Mouse (Mus musculus) MEL (cell line): ENCODE measurements around the gene Siah2. TPM values are rescaled to one million over a fixed set of nuclear protein-coding genes. Genes with fewer than 3 reads are reported as not detected.

ENCODE experiments used
- DNase-seq: peaks from one replicate; pipeline ENCODE4 v3.0.0; 2011; ENCODE audit warnings: low read depth, low spot score
- H3K27ac ChIP-seq: 2 replicates; pipeline ENCODE4 v1.5.1; 2012; ENCODE audit warnings: low read depth, mild to moderate bottlenecking, control low read depth, low read length, moderate library complexity; ENCODE audit not compliant: control insufficient read depth
- H3K27me3 ChIP-seq, 2 experiments: fragments of 150-350 bp in 1 of 2; sonication (generic) in 1 of 2; 2 replicates each; pipeline ENCODE4 v1.6.1; 2012; ENCODE audit warnings: low read length in 2 of 2, mild to moderate bottlenecking in 2 of 2, improper control_type of control experiment in 1 of 2, moderate library complexity in 1 of 2; ENCODE audit not compliant: insufficient read depth in 2 of 2, control insufficient read depth in 1 of 2
- H3K36me3 ChIP-seq, 2 experiments: 2 replicates each; pipeline ENCODE4 v1.6.1; 2012 to 2014; ENCODE audit warnings: low read length in 2 of 2, improper control_type of control experiment in 1 of 2, inconsistent platforms in 1 of 2, mild to moderate bottlenecking in 1 of 2; ENCODE audit not compliant: insufficient read depth in 2 of 2, control insufficient read depth in 1 of 2
- H3K4me1 ChIP-seq, 2 experiments: fragments of 150-350 bp in 1 of 2; sonication (generic) in 1 of 2; 2 replicates each; pipeline ENCODE4 v1.6.1; 2012; ENCODE audit warnings: low read length in 2 of 2, improper control_type of control experiment in 1 of 2, mild to moderate bottlenecking in 1 of 2; ENCODE audit not compliant: insufficient read depth in 2 of 2, control insufficient read depth in 1 of 2
- H3K4me3 ChIP-seq, 2 experiments: fragments of 150-350 bp in 1 of 2; sonication (generic) in 1 of 2; 2 replicates each; pipeline ENCODE4 v1.5.1; 2012; ENCODE audit warnings: low read depth in 2 of 2, low read length in 2 of 2, mild to moderate bottlenecking in 2 of 2, moderate library complexity in 2 of 2, control low read depth in 1 of 2, improper control_type of control experiment in 1 of 2; ENCODE audit not compliant: control insufficient read depth in 1 of 2, insufficient read depth in 1 of 2
- H3K79me2 ChIP-seq: 2 replicates; pipeline ENCODE4 v1.6.1; 2012; ENCODE audit warnings: mild to moderate bottlenecking, low read length, moderate library complexity; ENCODE audit not compliant: control insufficient read depth, poor library complexity, insufficient read depth
- H3K9ac ChIP-seq: 2 replicates; pipeline ENCODE4 v1.6.1; 2012; ENCODE audit warnings: low read depth, mild to moderate bottlenecking, control low read depth, low read length, moderate library complexity; ENCODE audit not compliant: control insufficient read depth, poor library complexity, severe bottlenecking
- H3K9me3 ChIP-seq: fragments of 150-350 bp; sonication (generic); replicated peaks from 2 replicates; pipeline ENCODE4 v1.6.1; 2012; ENCODE audit warnings: mild to moderate bottlenecking, low read length, improper control_type of control experiment, moderate library complexity; ENCODE audit not compliant: insufficient read depth
- BHLHE40 ChIP-seq: IDR thresholded peaks from 2 replicates; pipeline ENCODE4 v1.6.1; 2012; ENCODE audit warnings: low read depth, mild to moderate bottlenecking, inconsistent platforms, low read length, improper control_type of control experiment, borderline replicate concordance
- CHD2 ChIP-seq: IDR thresholded peaks from 2 replicates; pipeline ENCODE4 v1.6.1; 2011; ENCODE audit warnings: low read length, improper control_type of control experiment
- CTCF ChIP-seq, 3 experiments: IDR thresholded peaks in 2 of 3; conservative IDR thresholded peaks in 1 of 3; 2 replicates each; pipeline ENCODE4 v1.5.1; 2011 to 2012; ENCODE audit warnings: low read length in 3 of 3, low read depth in 2 of 3, mild to moderate bottlenecking in 2 of 3, improper control_type of control experiment in 1 of 3, inconsistent platforms in 1 of 3, mixed read lengths in 1 of 3, moderate library complexity in 1 of 3; ENCODE audit not compliant: control insufficient read depth in 1 of 3, insufficient read depth in 1 of 3, poor library complexity in 1 of 3, severe bottlenecking in 1 of 3
- GABPA ChIP-seq: IDR thresholded peaks from 2 replicates; pipeline ENCODE4 v1.6.1; 2012; ENCODE audit warnings: low read depth, mild to moderate bottlenecking, inconsistent platforms, low read length, improper control_type of control experiment, moderate library complexity
- GATA1 ChIP-seq: IDR thresholded peaks from 2 replicates; pipeline ENCODE4 v1.6.1; 2011; ENCODE audit warnings: low read depth, low read length, improper control_type of control experiment
- HCFC1 ChIP-seq: IDR thresholded peaks from 2 replicates; pipeline ENCODE4 v1.6.1; 2012; ENCODE audit warnings: low read depth, mild to moderate bottlenecking, inconsistent platforms, low read length, improper control_type of control experiment, moderate library complexity
- KAT2A ChIP-seq: conservative IDR thresholded peaks from 2 replicates; pipeline ENCODE4 v1.6.1; 2012; ENCODE audit warnings: low read depth, low read length, improper control_type of control experiment, inconsistent platforms
- MAFK ChIP-seq: IDR thresholded peaks from 2 replicates; pipeline ENCODE4 v1.6.1; 2011; ENCODE audit warnings: low read depth, mild to moderate bottlenecking, low read length, improper control_type of control experiment, borderline replicate concordance
- MYB ChIP-seq: IDR thresholded peaks from 2 replicates; pipeline ENCODE4 v1.6.1; 2011; ENCODE audit warnings: mild to moderate bottlenecking, low read depth, low read length, improper control_type of control experiment
- POLR2A ChIP-seq, 2 experiments: IDR thresholded peaks; 2 replicates each; pipeline ENCODE4 v1.6.1; 2011 to 2012; ENCODE audit warnings: low read length in 2 of 2, mild to moderate bottlenecking in 2 of 2, control low read depth in 1 of 2, improper control_type of control experiment in 1 of 2, low read depth in 1 of 2, moderate library complexity in 1 of 2; ENCODE audit not compliant: control insufficient read depth in 1 of 2, insufficient read depth in 1 of 2, poor library complexity in 1 of 2
- POLR2AphosphoS5 ChIP-seq: IDR thresholded peaks from 2 replicates; pipeline ENCODE4 v1.6.1; 2012; ENCODE audit warnings: low read depth, borderline replicate concordance, mild to moderate bottlenecking, inconsistent platforms, low read length, moderate library complexity, mixed read lengths
- RAD21 ChIP-seq: IDR thresholded peaks from 2 replicates; pipeline ENCODE4 v1.6.1; 2011; ENCODE audit warnings: mild to moderate bottlenecking, low read depth, low read length, improper control_type of control experiment
- SMC3 ChIP-seq: IDR thresholded peaks from 2 replicates; pipeline ENCODE4 v1.6.1; 2011; ENCODE audit warnings: low read depth, low read length, improper control_type of control experiment
- TAL1 ChIP-seq: IDR thresholded peaks from 2 replicates; pipeline ENCODE4 v1.6.1; 2012; ENCODE audit warnings: mild to moderate bottlenecking, inconsistent platforms, low read length, moderate library complexity, mixed read lengths
- TBP ChIP-seq: IDR thresholded peaks from 2 replicates; pipeline ENCODE4 v1.8.0; 2011; ENCODE audit warnings: low read depth, low read length, improper control_type of control experiment
- UBTF ChIP-seq: IDR thresholded peaks from 2 replicates; pipeline ENCODE4 v1.6.1; 2012; ENCODE audit warnings: low read depth, mild to moderate bottlenecking, inconsistent platforms, low read length, improper control_type of control experiment, moderate library complexity, borderline replicate concordance; ENCODE audit not compliant: insufficient read depth
- USF1 ChIP-seq: IDR thresholded peaks from 2 replicates; pipeline ENCODE4 v1.6.1; 2014; ENCODE audit warnings: low read depth, mild to moderate bottlenecking, inconsistent platforms, low read length, improper control_type of control experiment, moderate library complexity
- ZC3H11A ChIP-seq: IDR thresholded peaks from 2 replicates; pipeline ENCODE4 v1.6.1; 2012; ENCODE audit warnings: low read depth, mild to moderate bottlenecking, inconsistent platforms, low read length, improper control_type of control experiment
- ZKSCAN1 ChIP-seq: IDR thresholded peaks from 2 replicates; pipeline ENCODE4 v1.6.1; 2012; ENCODE audit warnings: low read depth, mild to moderate bottlenecking, inconsistent platforms, low read length, improper control_type of control experiment, moderate library complexity
- ZMIZ1 ChIP-seq: IDR thresholded peaks from 2 replicates; pipeline ENCODE4 v1.6.1; 2012; ENCODE audit warnings: low read depth, mild to moderate bottlenecking, inconsistent platforms, low read length, improper control_type of control experiment, moderate library complexity
- ZNF384 ChIP-seq: IDR thresholded peaks from 2 replicates; pipeline ENCODE4 v1.6.1; 2012; ENCODE audit warnings: low read depth, mild to moderate bottlenecking, inconsistent platforms, low read length, improper control_type of control experiment
- polyA plus RNA-seq, 2 experiments: library from polyadenylated mRNA; stranded (reverse) in 1 of 2; unstranded in 1 of 2; fragments of >175 nt in 1 of 2; fragments of >200 nt in 1 of 2; gene quantifications; 2 replicates each; pipeline versions ENCODE4 v1.2.1 to v1.2.4; 2012; ENCODE audit warnings: low replicate concordance in 2 of 2, low read depth in 1 of 2; ENCODE audit not compliant: insufficient read length in 2 of 2, insufficient read depth in 1 of 2, missing spikeins in 1 of 2
- total RNA-seq: library from RNA; depleted of rRNA; stranded (reverse); fragments of 300-350 nt; gene quantifications from 2 replicates; pipeline ENCODE4 v1.2.3, GENCODE M21; 2012

The Siah2 gene
- total and polyA plus RNA-seq, 3 experiments = 17.6 to 58.1 (median 22.5) TPM

DNA sequence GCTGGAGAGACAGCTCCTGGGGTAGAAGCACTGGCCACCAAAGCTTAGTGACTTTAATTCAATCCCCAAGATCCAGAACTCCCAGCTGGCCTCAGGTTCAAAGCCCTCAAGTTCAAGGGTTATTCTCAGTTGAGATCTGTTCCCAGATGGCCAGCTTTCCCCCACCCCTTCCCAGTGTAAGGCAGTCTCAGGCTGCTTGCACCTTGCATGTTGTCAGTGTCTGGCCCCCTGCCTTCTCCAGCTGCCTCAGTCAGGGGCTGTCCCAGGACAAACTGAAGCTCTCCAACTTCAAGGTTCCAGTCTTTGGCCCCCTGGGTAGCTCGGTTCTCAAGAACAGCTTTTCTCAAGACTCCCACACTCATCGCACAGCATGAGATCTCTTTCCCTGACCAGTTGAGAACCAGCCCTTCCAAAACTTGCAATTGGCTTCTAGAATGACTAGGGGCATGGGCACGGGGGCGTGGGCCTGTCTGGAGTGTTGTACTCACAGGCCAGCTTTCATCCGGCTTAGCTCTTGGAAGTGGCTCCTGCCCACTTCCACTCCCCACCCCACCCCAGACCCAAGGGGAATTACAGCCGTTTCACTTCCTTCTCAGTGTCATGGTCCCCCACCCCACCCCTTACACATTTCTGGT is 20.5 kb downstream of the Siah2 start:
- H3K9me3 ChIP-seq = no peaks in the 10 kb centered on the region
- no peak overlapping the region for H3K9ac ChIP-seq
- no peaks in the 10 kb centered on the region for H3K27me3 ChIP-seq
- no peaks in the 10 kb centered on the region for H3K79me2 ChIP-seq
- H3K4me1 ChIP-seq = no peaks in the 10 kb centered on the region
- no peak for TF ChIP-seq CHD2
- no peak for TF ChIP-seq TBP
- no peak for TF ChIP-seq POLR2A (IDR thresholded peaks at IDR 0.05; ENCODE audit: control insufficient read depth in 1 of 2, insufficient read depth in 1 of 2, low read depth in 1 of 2, low read length in 2 of 2, poor library complexity in 1 of 2)
- TF ChIP-seq SMC3 = no peak
- no peak for TF ChIP-seq MYB
- TF ChIP-seq ZKSCAN1 = no peak
- no peak for TF ChIP-seq KAT2A
- no peak for TF ChIP-seq RAD21
- TF ChIP-seq CTCF (IDR thresholded peaks at IDR 0.05 in 2 of 3, conservative IDR thresholded peaks at IDR 0.05 in 1 of 3; ENCODE audit: control insufficient read depth in 1 of 3, insufficient read depth in 1 of 3, low read depth in 2 of 3, low read length in 3 of 3, poor library complexity in 1 of 3, severe bottlenecking in 1 of 3) = no peak
- no peak for TF ChIP-seq ZC3H11A
- TF ChIP-seq GABPA = no peak
- no peak for TF ChIP-seq MAFK
- TF ChIP-seq ZMIZ1 = no peak
- TF ChIP-seq UBTF = no peak
- no peak for TF ChIP-seq HCFC1
- no peak for TF ChIP-seq TAL1
- no peak for TF ChIP-seq USF1
- TF ChIP-seq ZNF384 = no peak
- no peak for TF ChIP-seq POLR2AphosphoS5
- no peak for TF ChIP-seq GATA1
- TF ChIP-seq, all 39 proteins: peak for 0
- no peak for DNase-seq
- 0 out of 4 replicates have a peak, but pooled peaks cover 0 to 1% of the 10 kb centered on the region in 2 experiments for H3K36me3 ChIP-seq
- H3K4me3 ChIP-seq = no peak overlapping the region
- H3K27ac ChIP-seq = no peak overlapping the region

DNA sequence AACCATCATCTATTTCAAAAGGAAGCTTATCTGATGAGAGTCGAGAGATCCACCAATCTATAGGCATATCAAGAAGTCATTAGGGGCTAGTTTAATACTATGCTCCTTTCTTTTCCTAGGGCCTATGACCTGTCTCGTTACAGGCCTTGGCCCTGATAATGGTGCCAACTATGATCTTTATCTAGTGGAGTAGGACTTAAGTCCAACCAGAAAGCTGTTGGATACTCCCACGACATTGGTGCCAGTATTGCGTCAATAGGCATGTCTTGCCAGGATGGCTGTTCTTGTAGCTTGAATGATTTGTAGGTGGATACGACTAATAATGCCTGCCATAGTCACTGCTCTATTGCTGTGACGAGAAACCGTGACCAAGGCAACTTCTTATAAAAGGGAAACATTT is 28.2 kb downstream of the Siah2 start:
- H3K9me3 ChIP-seq = no peaks in the 10 kb centered on the region
- no peaks in the 10 kb centered on the region for H3K27me3 ChIP-seq
- no peak for TF ChIP-seq BHLHE40
- no peaks in the 10 kb centered on the region for H3K4me1 ChIP-seq
- no peak overlapping the region for H3K9ac ChIP-seq
- no peaks in the 10 kb centered on the region for H3K36me3 ChIP-seq
- H3K27ac ChIP-seq = no peak overlapping the region
- H3K79me2 ChIP-seq = no peaks in the 10 kb centered on the region
- no peak for DNase-seq
- H3K4me3 ChIP-seq = no peak overlapping the region
